Mouse (Mus musculus): ENCODE results near the gene Shisa9.

Gene Shisa9

DNA sequence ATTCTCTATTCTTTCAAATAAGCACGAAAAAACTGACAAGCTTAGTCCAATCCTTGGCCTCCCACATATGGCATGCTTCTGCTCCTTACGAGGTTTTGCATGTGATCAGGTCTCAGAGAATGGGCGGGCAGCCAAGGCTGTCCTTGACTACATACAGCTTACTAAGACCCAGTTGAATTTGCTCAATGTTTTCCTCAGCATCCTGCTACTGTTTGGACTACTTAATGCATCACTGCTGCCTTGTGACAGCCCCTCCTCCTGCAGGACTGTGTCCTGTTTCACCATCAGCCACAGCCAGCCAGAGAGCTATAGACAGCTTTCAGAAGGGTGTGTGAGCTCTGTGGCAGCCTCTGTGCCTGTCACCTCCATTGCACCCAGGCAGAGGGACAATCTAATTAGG is 92.4 kb downstream of the Shisa9 start:
- peak in 1 of 2 experiments; percentile 5 for DNase-seq

DNA sequence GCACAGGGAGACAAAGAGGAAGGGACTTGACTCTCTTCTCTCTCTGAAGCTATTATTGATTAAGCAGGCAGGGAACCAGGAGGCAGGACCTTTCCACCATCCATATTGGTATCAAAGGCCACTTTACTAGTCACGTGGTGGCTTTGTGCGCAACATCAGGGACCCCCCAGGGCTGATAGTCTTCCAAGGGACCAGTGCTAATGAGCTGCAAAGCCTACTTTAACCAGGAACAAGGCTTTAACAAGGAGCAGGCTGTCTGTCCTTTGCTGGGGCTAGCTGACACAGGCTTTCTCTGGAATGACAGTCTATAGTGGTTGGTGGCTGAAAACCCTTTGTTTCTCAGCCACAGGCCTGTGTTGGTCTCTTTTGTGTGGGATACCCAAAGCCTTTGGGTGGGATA is 92.8 kb downstream of the Shisa9 start:
- DNase-seq = no peak

DNA sequence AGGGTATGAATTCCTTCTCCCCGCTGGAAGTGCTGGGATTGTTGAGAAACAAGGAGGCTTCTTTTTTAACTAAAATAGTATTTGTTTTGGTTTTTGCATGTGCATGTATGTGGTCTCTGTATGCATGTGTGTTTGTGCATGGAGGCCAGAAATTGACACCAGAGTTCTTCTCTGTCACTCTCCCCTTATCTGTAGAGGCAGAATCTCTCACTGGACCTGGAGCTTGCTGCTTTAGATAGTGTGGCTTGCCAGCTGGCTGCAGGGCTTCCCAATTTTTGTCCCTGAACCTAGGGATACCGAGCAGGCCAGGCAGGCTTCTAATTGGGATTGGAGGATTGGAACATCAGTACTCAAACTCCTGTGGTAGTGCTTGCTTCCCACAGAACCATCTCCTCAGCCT is 99.2 kb downstream of the Shisa9 start:
- no peak for DNase-seq

DNA sequence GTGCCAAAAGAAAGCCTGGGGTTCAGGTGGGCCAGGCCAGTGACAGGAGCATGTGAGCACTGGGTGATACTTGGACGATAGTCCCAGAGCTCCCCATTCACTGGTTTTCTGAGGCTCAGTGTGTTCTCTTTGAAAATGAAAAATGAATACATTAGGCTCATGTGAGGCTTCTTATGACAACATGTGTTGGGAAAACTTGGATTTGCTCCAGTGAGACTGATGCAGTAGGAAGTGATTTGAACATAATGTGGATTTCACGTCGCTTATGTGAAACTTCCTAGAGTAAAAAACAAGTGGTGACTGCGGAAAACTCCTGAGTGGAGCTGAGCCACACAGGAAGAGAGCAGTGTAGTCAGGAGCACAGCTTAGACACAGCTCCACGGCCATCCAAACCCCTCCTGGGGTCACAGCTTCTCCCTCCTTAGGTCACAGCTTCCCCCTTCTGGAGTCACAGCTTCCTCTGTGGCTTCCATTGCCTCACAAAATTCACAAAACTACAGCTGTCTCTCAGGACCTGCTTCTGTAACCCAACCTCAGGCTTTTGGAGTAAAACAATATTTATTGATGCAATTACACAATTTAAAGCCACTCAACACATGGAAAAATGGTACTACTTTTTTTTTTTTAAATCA is 106.8 kb downstream of the Shisa9 start:
- no peak for DNase-seq

DNA sequence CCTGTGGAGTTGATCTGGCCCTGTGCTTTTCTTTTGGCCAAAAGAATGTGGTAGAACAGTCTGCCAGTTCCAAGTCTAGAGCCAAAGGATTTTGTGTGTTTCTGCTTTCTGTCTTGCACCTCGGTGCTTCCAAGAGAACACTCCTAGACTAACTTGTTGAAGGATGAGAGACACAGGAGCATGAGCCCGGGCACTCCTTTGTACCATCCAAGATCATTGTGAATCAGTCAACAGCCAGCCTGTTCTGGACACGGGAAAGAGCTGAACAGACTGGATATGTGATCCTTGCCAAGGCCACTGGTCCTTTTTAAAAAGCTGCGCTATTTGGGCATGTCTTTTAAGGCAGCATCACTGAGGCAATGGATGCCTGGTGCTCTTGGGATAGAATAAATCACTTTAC is 109.3 kb downstream of the Shisa9 start:
- no peak for DNase-seq

DNA sequence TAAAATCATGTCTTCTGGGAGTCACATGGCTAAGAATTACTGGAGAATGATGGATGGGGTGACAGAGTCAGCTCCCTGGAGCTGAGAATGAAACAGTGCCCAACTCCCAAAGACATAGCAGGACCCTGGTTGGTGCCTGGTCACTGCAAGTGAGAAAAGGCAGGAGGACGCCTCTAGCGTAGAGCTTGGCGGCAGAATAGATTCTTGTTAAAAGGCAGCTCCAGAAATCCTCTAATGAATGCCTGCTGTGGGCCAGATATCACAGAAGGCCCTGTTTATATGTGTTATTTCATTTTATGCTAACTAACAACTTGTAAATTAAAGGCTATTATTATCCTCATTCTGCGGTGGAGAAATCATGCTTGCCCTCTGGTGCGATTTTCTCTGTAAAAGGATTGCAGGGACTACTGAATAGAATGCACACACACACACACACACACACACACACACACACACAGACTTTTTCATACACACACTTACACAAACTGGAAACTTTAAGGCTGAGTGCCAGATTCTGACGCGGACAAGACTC is 110.9 kb downstream of the Shisa9 start:
- no peak for DNase-seq

DNA sequence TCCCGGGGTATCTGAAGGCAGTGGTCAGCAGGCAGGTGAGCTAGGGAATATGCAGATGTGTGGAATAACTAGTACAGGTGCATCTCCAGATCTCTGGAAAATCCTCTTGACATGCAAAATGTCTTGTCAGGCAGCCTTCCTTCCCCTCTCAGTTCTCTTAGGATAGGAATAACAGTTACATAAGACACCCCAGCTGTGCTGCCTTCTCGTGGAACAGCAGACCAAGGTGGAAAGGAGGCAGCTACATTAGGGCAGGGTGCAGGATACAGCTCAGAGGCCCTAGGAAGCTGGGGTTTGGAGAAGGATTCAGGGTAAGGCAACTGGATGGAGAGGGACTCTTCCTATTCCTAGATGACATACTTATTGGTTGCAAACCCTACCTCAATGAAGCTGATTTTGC is 111.5 kb downstream of the Shisa9 start:
- DNase-seq = no peak

DNA sequence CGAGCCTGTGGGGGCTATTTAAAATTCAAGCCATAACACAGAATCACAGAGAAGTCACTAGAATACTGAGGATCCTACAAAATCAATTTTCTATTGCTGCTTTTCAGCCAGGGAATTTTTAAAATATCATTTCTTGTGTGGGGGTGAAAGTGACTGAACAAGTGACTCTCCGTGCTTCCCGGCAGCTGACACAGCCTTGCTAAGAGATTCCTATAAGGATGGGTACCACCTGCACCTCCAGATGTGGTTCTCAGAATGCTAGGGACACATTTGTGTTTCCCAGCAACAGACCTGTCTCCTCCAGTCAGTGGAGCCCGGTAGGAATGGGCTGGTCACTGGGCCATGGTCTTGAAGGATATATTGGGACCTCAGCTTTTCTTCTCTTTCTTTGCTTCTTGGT is 124.5 kb downstream of the Shisa9 start:
- no peak for DNase-seq

DNA sequence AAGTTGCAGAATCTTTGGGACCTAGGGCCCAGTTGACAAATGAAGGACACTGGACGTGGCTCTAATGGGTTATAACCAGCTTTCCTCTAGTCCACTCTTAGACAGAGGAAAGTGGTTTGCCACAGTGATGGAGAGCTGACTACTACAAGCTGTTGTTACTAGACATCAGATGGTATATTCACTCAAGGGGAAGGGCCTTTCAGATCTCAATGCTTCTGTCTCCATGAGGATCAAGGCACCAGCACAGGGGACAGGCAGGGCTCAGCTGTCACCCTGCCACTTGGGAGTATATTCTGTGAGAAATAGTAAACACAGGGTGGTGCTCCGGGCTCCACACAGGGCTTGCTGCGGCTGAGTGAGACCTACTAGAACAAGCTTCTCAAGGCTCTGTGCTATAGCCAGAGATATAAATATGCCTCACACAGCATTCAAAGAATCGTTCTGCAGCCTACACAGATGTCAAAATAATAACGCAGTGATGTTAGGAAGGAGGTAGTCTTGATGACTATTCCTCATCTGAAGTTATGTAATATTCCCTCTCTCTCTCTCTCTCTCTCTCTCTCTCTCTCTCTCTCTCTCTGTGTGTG is 127.0 kb downstream of the Shisa9 start:
- no peak for DNase-seq

DNA sequence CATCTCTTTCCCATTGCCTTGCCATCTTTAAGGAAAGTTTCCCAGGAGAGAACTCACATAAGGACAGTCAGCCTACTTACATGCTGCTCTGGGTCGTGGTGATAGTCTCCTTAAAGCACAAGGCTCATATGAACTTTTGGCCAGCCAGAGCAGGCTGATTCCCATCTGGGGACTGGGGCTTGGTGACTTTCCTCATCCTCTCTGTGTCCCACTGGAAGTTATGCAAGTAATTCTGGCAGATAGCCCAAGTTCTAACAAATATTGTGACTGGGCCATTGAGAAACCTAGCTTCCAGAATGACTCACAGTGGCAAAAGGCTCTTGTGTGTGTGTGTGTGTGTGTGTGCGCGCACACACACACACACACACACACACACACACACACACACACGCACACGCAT is 130.5 kb downstream of the Shisa9 start:
- DNase-seq = peak in 1 of 2 experiments; percentile 7

DNA sequence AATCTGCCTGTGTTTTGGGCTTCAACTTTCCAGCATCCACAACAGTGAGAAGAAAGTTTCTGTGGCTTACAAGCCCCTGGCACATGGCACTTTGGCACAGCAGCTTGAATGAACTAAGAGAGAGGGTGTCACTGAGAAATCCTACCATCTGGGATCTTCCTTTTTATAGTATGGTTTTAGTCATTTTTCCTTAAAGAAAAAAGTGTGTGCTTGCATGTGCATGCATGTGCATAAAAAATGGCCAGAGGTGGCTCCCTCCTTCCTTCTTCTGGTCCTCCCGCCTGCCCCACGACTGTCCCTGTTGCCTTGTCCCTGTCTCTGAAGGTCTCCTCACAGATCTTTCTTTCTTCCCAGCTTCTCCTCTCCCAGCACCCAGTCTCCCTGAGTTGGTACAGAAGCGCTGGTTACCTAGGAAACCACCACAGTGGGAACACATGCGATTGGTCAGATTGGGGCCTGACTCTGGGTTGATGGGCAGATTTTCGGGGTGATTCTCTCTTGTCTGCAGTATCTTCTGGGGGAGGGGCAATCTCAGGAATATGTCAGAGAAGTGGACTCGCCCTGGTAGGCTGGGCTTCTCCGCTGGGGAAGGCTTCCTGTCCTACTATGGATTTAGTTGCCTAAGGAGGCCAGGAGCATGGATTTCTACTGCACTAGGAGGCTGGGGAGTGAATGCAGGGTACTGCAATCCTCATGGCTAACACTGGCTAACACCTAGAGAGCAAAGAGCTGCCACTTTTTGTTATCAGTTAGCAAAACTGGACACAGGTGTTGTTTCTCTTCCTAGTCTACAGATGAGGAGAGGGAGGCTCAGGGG is 131.3 kb downstream of the Shisa9 start:
- DNase-seq = no peak

DNA sequence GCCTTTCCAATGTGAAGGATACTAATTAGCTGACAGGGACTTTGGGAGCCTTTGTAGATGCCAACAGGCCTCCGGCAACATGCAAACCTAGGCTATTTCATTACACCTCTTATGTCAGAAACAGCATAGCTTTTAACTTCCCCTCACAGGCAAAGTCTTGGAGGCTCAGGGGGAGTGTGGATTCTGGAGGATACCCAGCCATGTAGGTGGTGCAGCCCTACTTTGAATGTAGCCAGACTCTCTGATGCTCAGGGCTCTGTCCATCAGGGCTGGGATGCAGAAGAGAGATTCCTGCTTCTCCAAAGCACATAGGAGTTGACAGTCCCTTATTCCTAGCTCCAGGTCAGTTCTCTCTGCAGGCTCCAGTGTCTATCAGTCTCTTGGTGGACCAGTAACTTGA is 133.0 kb downstream of the Shisa9 start:
- DNase-seq = no peak

DNA sequence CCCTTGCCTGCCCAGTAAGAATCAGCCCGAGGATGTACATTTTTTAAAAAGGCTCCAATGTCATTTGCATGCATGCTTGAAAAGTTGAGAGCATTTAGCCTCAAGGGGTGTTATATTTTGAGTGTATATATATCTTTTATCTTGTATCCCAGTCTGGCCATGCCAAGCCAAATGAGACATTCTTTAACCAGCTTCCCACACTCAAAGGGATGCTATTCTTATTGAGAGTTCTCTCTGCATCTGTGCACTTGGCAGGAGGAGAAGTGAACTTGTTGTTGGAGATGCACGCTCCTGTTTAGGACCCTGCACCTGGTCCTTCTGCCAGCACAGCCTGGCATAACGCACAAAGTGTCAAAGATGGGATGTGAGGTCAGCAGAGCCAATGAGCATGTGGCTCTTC is 135.6 kb downstream of the Shisa9 start:
- DNase-seq = no peak

DNA sequence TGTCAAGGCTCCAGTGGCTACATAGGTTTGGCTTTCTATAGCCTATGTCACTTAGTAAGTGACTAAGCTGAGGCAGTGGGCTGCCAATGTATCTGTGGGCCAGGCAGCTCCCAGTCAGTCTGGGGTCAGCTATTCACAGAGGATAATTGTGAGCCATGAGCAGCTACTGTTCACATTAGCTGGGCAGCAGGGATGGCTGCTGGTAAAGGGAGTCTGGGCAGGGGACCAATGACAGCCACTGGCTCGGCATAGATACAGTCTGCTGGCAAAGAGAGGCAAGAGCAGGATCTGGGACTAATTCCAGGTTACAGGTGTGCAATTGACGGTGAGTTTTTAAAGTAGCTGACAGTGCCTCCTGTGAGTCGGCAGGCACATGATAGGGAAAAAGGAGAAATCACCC is 145.9 kb downstream of the Shisa9 start:
- no peak for DNase-seq

DNA sequence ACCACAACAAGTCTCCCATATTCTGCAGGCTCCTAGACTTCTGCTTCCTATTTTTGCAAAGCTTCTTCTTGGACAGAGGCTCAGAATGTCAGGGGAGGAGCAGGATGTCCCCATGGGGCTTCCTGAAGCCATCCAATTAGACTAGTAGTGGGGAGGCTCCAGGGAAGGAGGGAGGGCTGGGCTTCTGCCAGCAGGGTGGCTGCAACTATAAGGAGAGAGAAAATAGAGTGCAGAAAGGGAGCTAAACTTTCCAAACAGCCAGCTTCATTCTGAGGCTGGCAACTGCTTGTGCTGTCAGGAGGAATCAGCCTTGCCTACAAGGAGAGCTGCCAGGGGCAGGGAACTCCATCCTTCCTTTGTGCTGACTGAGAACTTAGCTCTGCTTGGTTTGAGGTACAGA is 162.8 kb downstream of the Shisa9 start:
- peak in 1 of 2 experiments; percentile 2 for DNase-seq

DNA sequence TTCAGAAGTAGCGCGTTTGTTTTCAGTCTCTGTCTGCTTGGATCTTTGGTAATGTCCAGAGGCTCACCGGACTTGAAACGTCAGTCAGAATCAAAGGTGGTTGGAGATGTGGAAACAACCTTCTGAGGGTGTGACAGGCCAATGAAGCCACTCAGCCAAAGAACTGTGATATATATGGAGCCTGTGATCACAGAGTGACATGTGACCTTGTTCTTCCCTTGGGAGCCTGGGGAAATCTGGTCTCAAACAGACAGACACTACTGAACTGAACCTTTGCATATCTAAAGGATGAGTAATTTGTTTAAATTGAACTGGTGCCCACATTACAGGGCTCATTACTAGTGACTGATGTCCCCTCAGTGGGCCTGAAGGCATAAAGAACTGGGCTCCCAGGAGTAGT is 168.1 kb downstream of the Shisa9 start:
- no peak for DNase-seq

DNA sequence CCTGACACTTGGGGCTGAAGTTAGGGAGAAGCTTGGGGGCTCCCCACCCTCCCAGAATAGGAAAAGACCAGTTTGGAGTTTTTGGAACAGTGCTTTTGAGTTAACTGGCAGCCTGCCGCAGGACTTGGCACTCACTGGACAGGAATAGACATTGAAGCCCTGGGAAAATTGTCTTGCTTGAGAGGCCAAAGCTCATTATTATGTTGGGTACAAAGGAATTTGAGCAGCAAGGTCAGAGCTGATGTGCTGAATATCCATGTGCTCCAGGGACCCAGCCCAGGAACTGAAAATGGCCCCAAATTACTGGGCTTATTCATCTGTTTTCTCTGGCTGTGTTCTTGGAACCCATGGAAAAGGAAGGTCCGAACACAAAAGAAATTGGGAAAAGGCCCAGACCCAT is 170.6 kb downstream of the Shisa9 start:
- peak; percentile 1 to 4 for DNase-seq

DNA sequence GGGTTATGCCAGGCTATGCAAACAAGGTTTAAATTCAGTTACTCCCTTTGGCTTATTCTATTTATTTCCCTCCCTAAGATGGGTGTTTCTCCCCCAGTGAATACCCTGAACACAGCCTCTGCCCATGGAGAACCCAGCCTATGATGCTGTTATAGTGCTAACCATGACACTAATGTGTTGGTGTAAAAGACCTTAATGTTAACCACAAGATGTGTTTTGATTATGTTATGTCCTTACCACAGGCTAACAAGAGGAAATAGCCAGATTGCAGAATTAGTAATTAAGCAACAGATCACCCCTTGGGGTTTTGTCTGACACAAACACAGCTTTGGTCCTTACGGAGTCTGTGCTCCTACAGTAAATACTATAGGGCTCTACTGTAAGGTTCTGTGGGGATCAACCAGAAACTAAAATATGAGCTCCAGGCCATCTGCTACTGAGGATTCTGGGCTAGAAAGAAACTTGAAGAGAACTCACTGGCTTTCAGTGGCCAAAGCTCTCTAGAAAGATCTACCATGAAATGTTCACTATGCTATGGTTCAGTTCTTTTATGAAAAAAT is 189.6 kb downstream of the Shisa9 start:
- DNase-seq = no peak

DNA sequence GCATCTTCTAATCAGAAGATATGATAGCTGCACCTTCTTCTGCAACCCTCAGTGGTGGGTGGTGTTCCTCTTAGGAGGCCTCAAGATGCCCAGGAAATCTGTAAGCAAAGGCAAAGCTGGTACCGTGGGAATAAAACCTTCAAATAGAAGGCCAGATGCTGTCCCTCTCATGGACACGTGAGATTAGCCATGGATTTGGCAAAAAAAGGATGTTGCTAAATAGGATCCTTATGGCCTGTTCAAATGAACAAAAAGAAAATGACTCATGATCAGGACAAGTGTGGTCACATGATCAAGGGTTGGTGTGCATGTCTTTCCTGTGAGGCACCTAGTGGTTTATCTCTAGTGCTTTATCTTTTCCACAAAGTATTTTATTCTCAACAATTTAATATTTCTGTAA is 194.1 kb downstream of the Shisa9 start:
- DNase-seq = no peak

DNA sequence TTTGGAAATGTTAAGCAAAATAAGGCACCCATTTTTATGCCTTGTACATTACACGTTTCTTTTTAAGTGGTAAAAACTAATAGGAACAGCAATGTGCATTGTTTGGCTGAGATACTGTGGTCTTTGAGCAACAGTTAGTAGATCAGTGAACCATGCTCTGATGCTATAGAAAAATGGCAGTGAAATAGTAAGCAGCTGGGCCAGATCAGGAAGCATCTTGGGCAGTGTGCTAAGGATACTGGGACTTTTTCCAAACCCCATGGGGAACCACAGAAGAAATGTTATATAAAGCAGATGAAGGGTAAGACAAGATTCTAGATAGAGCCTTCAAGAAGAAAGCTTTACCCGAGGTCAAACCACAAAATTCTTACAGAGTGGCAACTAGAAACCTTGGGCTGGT is 205.8 kb downstream of the Shisa9 start:
- no peak for DNase-seq

DNA sequence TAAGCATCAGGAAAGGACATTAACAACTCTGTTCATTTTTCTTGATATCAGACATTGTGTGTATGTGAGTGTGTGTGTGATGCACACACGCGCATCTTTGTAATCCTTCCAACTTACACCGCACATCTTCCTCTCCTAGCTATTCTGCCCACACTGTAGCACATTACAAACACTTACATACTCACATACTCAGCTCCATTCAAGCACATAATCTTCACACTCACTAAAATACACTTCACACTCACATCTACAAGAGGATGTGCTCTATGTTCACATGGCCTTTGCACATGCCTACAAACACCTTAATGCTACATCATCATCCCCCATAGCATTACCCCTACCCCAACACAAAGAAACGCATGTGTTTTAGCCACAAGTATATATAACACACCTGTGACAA is 212.9 kb downstream of the Shisa9 start:
- DNase-seq = no peak

DNA sequence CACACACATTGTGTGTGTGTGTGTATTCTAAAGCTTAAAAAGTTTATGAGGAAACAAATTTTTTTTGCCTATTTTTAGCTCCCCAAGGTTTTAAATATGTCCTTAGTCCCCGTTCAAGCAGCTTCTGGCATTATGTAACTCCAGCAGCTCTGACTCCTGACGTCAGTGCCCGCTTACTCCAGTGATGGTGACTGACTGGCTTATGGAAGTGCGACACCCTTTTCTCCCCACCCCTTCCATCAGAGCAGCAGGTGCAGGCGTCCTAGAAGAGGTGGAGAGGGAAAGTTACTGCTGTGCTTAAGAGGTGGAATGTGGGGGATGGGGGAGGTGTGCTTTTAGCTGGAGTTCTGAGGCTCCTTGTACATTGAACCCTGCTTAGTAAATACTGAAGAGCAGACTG is 213.7 kb downstream of the Shisa9 start:
- peak; percentile 31 to 34 for DNase-seq

DNA sequence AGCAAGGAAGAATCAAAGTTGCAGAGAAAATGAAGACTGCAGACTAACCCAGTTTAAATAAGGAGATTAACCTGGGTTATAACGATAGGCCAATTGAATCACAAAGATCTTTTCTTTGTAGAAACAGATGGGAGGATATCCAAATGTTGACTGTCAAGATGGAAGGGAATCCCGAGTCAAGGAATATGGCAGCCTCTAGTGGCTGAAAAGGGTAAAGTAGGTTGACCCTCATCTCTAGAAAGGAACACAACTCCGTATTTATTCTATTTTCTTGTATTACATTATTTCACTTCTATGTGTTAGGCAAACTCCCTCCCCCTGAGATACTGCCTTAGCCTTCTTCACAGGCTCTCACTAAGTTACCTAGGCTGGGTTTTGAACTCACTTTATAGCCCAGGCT is 217.3 kb downstream of the Shisa9 start:
- peak; percentile 9 to 44 for DNase-seq

DNA sequence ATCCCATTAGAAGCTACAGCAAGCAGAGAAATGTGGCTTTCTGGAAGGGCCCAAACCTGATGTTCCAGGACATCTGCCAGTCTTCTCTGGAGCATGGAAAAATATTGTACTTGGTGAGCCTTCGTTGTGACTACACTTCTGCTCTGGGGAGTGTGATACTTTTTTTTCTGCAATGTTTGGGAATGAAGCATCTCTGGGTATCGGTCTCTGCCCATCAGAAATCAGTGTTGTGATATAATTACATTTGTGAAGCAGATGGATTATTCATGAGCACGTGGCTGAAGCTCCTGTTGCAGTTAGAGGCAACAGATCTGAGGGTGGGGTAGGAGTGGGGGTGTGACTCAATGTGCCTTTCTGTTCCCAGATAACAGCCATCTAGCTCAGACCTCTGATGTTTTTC is 218.2 kb downstream of the Shisa9 start:
- no peak for DNase-seq

Measured in kidney, postnatal 36 days (tissue).